Mouse (Mus musculus): Measurements from ENCODE around the gene Spata5. TPM values are rescaled to one million over a fixed set of nuclear protein-coding genes. Genes with fewer than 3 reads are reported as not detected.

Gene Spata5
- total and polyA plus RNA-seq, 3 experiments, result 35.0 to 52.9 (median 49.7) TPM

DNA sequence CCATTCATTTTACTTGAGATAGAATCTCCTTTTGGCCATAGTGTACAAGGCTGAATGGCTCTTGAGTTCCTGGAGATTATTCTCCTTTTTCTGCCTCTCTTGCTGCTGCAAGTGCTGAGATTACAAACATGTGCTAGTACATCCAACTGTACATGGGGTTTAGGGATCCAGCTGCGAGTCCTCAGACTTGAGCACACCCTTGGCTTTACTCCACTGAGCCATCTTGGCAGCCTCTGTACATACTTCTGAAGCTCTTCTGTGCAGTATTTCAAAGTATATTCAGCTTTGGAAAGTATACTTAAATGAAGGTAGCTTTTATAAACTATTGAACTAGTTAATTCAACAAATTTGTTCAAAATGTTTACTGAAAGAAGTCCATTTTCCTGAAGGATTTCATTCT, 20.1 kb downstream of the Spata5 start:
- Histone ChIP-seq H3K9ac (ENCODE audit: insufficient read depth, low read depth) (no peak overlapping the region), H3K36me3 (replicated peaks in 1 of 2; ENCODE audit: control insufficient read depth in 1 of 2, insufficient read depth in 1 of 2, low read length in 1 of 2) (peaks cover 10 to 59% of the 10 kb centered on the region in 2 experiments), H3K27me3 (replicated peaks) (no peaks in the 10 kb centered on the region), H3K4me2 (ENCODE audit: insufficient read depth, low read depth, poor library complexity, severe bottlenecking) (no peak overlapping the region), H3K79me2 (replicated peaks; ENCODE audit: control insufficient read depth, extremely low read depth, insufficient read depth, poor library complexity, severe bottlenecking) (no peaks in the 10 kb centered on the region), H3K27ac (ENCODE audit: insufficient read depth, low read depth) (no peak overlapping the region), H3K4me1 (ENCODE audit: control insufficient read depth in 1 of 2, insufficient read depth in 2 of 2) (peaks cover 0 to 7% of the 10 kb centered on the region in 2 experiments; a peak in 2 of 4 replicates), H3K4me3 (replicated peaks in 1 of 3; ENCODE audit: low read depth in 2 of 3, low read length in 2 of 3, poor library complexity in 1 of 3) (no peak overlapping the region), H3K9me3 (replicated peaks; ENCODE audit: low read length) (no peaks in the 10 kb centered on the region)
- no peak for TF ChIP-seq ZNF384 (IDR thresholded peaks at IDR 0.05; ENCODE audit: low read depth, low read length)
- TF ChIP-seq TCF12 (IDR thresholded peaks at IDR 0.05; ENCODE audit: low read depth, low read length), result no peak
- TF ChIP-seq SIN3A (IDR thresholded peaks at IDR 0.05; ENCODE audit: low read length), result no peak
- TF ChIP-seq KAT2A (IDR thresholded peaks at IDR 0.05; ENCODE audit: insufficient replicate concordance, low read length), result no peak
- TF ChIP-seq CHD1 (IDR thresholded peaks at IDR 0.05; ENCODE audit: low read depth, low read length), result no peak
- TF ChIP-seq ELF1 (IDR thresholded peaks at IDR 0.05; ENCODE audit: low read depth, low read length), result no peak
- no peak for TF ChIP-seq MEF2A (IDR thresholded peaks at IDR 0.05; ENCODE audit: borderline replicate concordance, low read depth, low read length)
- no peak for TF ChIP-seq RCOR1 (conservative IDR thresholded peaks at IDR 0.05; ENCODE audit: low read depth, low read length)
- no peak for TF ChIP-seq POLR2AphosphoS2 (IDR thresholded peaks at IDR 0.05; ENCODE audit: low read depth, low read length)
- no peak for TF ChIP-seq CHD2 (IDR thresholded peaks at IDR 0.05; ENCODE audit: low read length)
- no peak for TF ChIP-seq IRF4 (IDR thresholded peaks at IDR 0.05; ENCODE audit: low read depth, low read length)
- no peak for TF ChIP-seq NELFE (IDR thresholded peaks at IDR 0.05; ENCODE audit: low read depth, low read length)
- no peak for TF ChIP-seq ZKSCAN1 (IDR thresholded peaks at IDR 0.05; ENCODE audit: borderline replicate concordance, low read depth, low read length)
- no peak for TF ChIP-seq HCFC1 (IDR thresholded peaks at IDR 0.05; ENCODE audit: low read depth, low read length)
- DNase-seq (ENCODE audit: extremely low read depth), result no peak
- dilution Hi-C loops (cut with MboI; ENCODE audit: extremely low pct_ligation_motif_present, extremely low pct_unique_long_range_greater_than_20kb, low sequenced_read_pairs), result no loop called here
- in situ Hi-C loops (cut with MboI; ENCODE audit: low pct_ligation_motif_present, low pct_unique_long_range_greater_than_20kb, low sequenced_read_pairs), result no loop called here

DNA sequence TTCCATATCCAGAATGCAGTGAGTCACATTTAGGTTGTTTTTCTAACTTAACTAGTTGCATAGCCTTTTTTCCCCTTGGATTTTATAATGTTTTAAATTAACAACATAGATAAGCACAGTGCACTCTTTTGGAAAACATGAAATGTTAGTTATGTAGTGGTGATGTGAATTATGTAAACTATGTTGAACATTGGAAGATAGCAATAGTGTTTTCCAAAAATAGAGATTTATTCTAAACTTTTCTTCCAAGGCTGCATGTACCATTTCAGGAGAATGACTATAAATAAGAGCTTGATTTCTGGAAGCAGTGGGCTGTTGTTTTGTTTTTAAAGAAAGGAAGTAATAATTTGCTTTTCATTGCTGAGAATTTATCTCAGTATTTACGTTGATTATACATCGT, 23.7 kb downstream of the Spata5 start:
- Histone ChIP-seq H3K4me2 (ENCODE audit: insufficient read depth, low read depth, poor library complexity, severe bottlenecking) (no peak overlapping the region), H3K27me3 (replicated peaks) (no peaks in the 10 kb centered on the region), H3K9ac (ENCODE audit: insufficient read depth, low read depth) (no peak overlapping the region), H3K9me3 (replicated peaks; ENCODE audit: low read length) (no peaks in the 10 kb centered on the region), H3K4me3 (replicated peaks in 1 of 3; ENCODE audit: low read depth in 2 of 3, low read length in 2 of 3, poor library complexity in 1 of 3) (no peak overlapping the region), H3K36me3 (replicated peaks in 1 of 2; ENCODE audit: control insufficient read depth in 1 of 2, insufficient read depth in 1 of 2, low read length in 1 of 2) (peaks cover 14 to 50% of the 10 kb centered on the region in 2 experiments), H3K4me1 (ENCODE audit: control insufficient read depth in 1 of 2, insufficient read depth in 2 of 2) (no peaks in the 10 kb centered on the region), H3K27ac (ENCODE audit: insufficient read depth, low read depth) (no peak overlapping the region), H3K79me2 (replicated peaks; ENCODE audit: control insufficient read depth, extremely low read depth, insufficient read depth, poor library complexity, severe bottlenecking) (no peaks in the 10 kb centered on the region)
- in situ Hi-C loops (cut with MboI; ENCODE audit: low pct_ligation_motif_present, low pct_unique_long_range_greater_than_20kb, low sequenced_read_pairs) (no loop called here), dilution Hi-C loops (cut with MboI; ENCODE audit: extremely low pct_ligation_motif_present, extremely low pct_unique_long_range_greater_than_20kb, low sequenced_read_pairs) (no loop called here)
- no peak for DNase-seq (ENCODE audit: extremely low read depth)
- no peak for TF ChIP-seq ELF1 (IDR thresholded peaks at IDR 0.05; ENCODE audit: low read depth, low read length)
- no peak for TF ChIP-seq BHLHE40 (IDR thresholded peaks at IDR 0.05; ENCODE audit: low read depth, low read length)
- TF ChIP-seq MAX (IDR thresholded peaks at IDR 0.05; ENCODE audit: low read length), result no peak
- no peak for TF ChIP-seq MAZ (IDR thresholded peaks at IDR 0.05; ENCODE audit: low read depth, low read length)
- TF ChIP-seq JUND (conservative IDR thresholded peaks at IDR 0.05; ENCODE audit: low read depth, low read length), result no peak
- no peak for TF ChIP-seq POLR2A (IDR thresholded peaks at IDR 0.05; ENCODE audit: low read depth, low read length)
- TF ChIP-seq CTCF (conservative IDR thresholded peaks at IDR 0.05 in 1 of 2, IDR thresholded peaks at IDR 0.05 in 1 of 2; ENCODE audit: low read depth in 2 of 2, low read length in 2 of 2), result no peak
- no peak for TF ChIP-seq HCFC1 (IDR thresholded peaks at IDR 0.05; ENCODE audit: low read depth, low read length)
- TF ChIP-seq ZMIZ1 (IDR thresholded peaks at IDR 0.05; ENCODE audit: low read depth, low read length), result no peak
- no peak for TF ChIP-seq EP300 (IDR thresholded peaks at IDR 0.05; ENCODE audit: low read length)
- TF ChIP-seq SIN3A (IDR thresholded peaks at IDR 0.05; ENCODE audit: low read length), result no peak
- no peak for TF ChIP-seq USF1 (IDR thresholded peaks at IDR 0.05; ENCODE audit: low read depth, low read length)
- no peak for TF ChIP-seq NRF1 (IDR thresholded peaks at IDR 0.05; ENCODE audit: low read depth, low read length)
- TF ChIP-seq GABPA (IDR thresholded peaks at IDR 0.05; ENCODE audit: insufficient replicate concordance, low read depth, low read length), result no peak
- TF ChIP-seq JUN (IDR thresholded peaks at IDR 0.05; ENCODE audit: insufficient read depth, low read depth, low read length), result no peak
- TF ChIP-seq CHD1 (IDR thresholded peaks at IDR 0.05; ENCODE audit: low read depth, low read length), result no peak
- no peak for TF ChIP-seq TBP (conservative IDR thresholded peaks at IDR 0.05; ENCODE audit: low read depth, low read length)
- no peak for TF ChIP-seq RAD21 (IDR thresholded peaks at IDR 0.05; ENCODE audit: low read depth, low read length)
